Mouse (Mus musculus) forebrain, embryonic 11.5 days (tissue): Measurements from ENCODE around the gene Itpr1. TPM values are rescaled to one million over a fixed set of nuclear protein-coding genes. Genes with fewer than 3 reads are reported as not detected.

Source experiments
- ATAC-seq: fragments of 200-750 bp; cut with Nextera tagmentation; replicated peaks from 2 replicates; pipeline ENCODE4 v1.8.0; 2017; ENCODE audit warnings: moderate TSS enrichment; ENCODE audit not compliant: low FRiP score
- DNase-seq: peaks from one replicate; pipeline ENCODE4 v3.0.0-alpha.2; 2017; ENCODE audit warnings: low spot score
- H3K27ac ChIP-seq: fragments of 300-500 bp; sonication (generic); 2 replicates; pipeline ENCODE4 v1.5.1; 2014; ENCODE audit warnings: low read depth, low read length
- H3K27me3 ChIP-seq: fragments of 300-500 bp; sonication (generic); 2 replicates; pipeline ENCODE4 v1.6.1; 2014; ENCODE audit warnings: mild to moderate bottlenecking, low read length, mixed read lengths; ENCODE audit not compliant: control insufficient read depth, insufficient read depth
- H3K36me3 ChIP-seq: fragments of 300-500 bp; sonication (generic); 2 replicates; pipeline ENCODE4 v1.6.1; 2014; ENCODE audit warnings: mild to moderate bottlenecking, low read length, moderate library complexity, mixed read lengths; ENCODE audit not compliant: control insufficient read depth, insufficient read depth
- H3K4me1 ChIP-seq: fragments of 300-500 bp; sonication (generic); replicated peaks from 2 replicates; pipeline ENCODE4 v1.6.1; 2014; ENCODE audit warnings: low read length, mixed read lengths; ENCODE audit not compliant: control insufficient read depth, insufficient read depth
- H3K4me2 ChIP-seq: fragments of 300-500 bp; sonication (generic); 2 replicates; pipeline ENCODE4 v1.6.1; 2014; ENCODE audit warnings: low read depth, mild to moderate bottlenecking, low read length, moderate library complexity, mixed read lengths; ENCODE audit not compliant: severe bottlenecking
- H3K4me3 ChIP-seq: fragments of 300-500 bp; sonication (generic); 2 replicates; pipeline ENCODE4 v1.5.1; 2014; ENCODE audit warnings: low read depth, low read length
- H3K9ac ChIP-seq: fragments of 300-500 bp; sonication (generic); 2 replicates; pipeline ENCODE4 v1.6.1; 2014; ENCODE audit warnings: low read length
- H3K9me3 ChIP-seq: fragments of 300-500 bp; sonication (generic); 2 replicates; pipeline ENCODE4 v1.6.1; 2016; ENCODE audit warnings: low read length, mixed read lengths; ENCODE audit not compliant: control insufficient read depth
- WGBS: fragments of 180-500 bp; shearing (Covaris S2); extraction: QIAGEN DNeasy Blood & Tissue Kit; methylation state at CpG from one replicate; pipeline ENCODE4 v1.1.7; 2014; 5-methylcytosine and 5-hydroxymethylcytosine counted together
- polyA plus RNA-seq: library from polyadenylated mRNA; unstranded; fragments of >200 nt; fragmentation: Nextera tagmentation; extraction: Ambion mirVana; gene quantifications from 2 replicates; pipeline ENCODE4 v1.2.1, GENCODE M21; 2014

Gene Itpr1
- polyA plus RNA-seq, 1 experiment from 2014 or later = 8.1 TPM

DNA sequence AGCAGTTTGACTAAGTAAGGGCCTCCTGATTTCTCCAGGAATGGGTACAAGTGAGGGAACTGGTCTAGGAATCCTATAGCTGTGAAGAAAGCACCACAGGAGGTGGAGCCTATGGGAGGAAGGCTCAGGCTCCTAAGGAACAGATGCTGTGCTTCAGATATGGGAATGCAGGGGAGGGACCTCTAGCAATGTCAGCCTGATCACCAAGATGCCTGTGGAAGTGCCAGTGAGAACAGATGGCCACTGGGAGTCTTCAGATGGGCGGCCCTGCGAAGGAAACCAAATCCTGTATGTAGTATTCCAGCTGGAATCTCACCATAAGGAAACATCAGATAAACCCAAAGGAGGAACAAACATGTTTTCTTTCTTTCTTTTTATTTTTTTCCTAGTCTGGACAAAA, 108.8 kb downstream of the Itpr1 start:
- no peaks in the 10 kb centered on the region for H3K4me1 ChIP-seq
- 88% methylated on average over 2 of the region's 2 CpGs for WGBS
- H3K27me3 ChIP-seq = no peaks in the 10 kb centered on the region
- no peak overlapping the region for H3K27ac ChIP-seq
- H3K36me3 ChIP-seq = no peaks in the 10 kb centered on the region
- no peak overlapping the region for H3K9ac ChIP-seq
- no peaks in the 10 kb centered on the region for H3K9me3 ChIP-seq
- ATAC-seq (no peak), DNase-seq (no peak)
- no peak overlapping the region for H3K4me3 ChIP-seq
- no peak overlapping the region for H3K4me2 ChIP-seq

DNA sequence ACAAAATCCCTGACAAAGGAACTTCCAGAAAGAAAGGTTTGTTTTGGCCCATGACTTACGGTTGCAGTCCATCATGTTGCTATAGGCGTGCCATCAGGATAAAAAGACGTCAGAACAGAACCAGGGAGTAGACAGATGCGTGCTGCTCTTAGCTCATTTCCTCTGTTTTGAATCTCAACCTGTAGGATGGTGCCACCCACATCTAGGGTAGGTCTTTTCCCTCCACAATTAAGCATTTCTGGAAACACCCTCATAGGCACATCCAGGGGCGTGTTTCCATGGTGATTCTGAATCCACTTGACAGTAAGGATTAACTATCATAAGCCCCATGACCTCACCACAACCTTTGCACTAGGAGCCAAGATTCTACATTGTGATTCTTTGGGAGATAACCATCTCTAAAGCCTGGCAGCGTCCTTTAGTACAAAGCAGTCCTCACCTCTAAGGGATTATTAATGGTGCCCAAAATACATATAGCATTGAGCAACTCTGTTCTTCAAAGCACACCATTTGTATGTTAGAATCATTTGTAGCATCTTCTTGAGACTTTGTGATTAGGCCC, 111.6 kb downstream of the Itpr1 start:
- H3K4me2 ChIP-seq = no peak overlapping the region
- no peak for DNase-seq
- no peak overlapping the region for H3K4me3 ChIP-seq
- ATAC-seq = no peak
- H3K4me1 ChIP-seq = no peaks in the 10 kb centered on the region
- H3K27me3 ChIP-seq = no peaks in the 10 kb centered on the region
- WGBS = 82% methylated on average over 6 of the region's 6 CpGs
- no peaks in the 10 kb centered on the region for H3K9me3 ChIP-seq
- H3K27ac ChIP-seq = no peak overlapping the region
- no peak overlapping the region for H3K9ac ChIP-seq
- H3K36me3 ChIP-seq = no peaks in the 10 kb centered on the region

DNA sequence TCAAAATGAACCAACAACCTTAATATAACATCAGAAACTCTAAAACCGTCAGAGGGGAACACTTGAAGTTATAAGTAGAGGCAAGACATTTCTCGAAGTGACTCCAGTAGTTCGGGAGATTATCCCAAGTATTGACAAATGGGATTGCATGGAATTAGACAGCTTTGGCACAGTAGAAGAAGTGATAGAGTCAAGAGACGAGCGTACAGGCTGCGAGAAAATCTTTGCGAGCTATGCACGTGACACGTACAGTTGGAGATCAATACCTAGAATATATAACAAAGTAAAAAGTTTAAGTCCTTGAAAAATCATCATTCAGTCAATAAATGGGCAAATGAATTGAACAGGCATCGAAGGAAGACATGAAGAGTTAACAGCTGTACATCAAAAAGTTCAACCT, 112.5 kb downstream of the Itpr1 start:
- H3K36me3 ChIP-seq = no peaks in the 10 kb centered on the region

GRCm38 (mm10) chr6:108325948-108326411, 113.1 kb downstream of the Itpr1 start:
- WGBS = 96% methylated on average over 12 of the region's 12 CpGs

More for the DNA sequence above, 112.5 kb downstream of the Itpr1 start:
- no peak overlapping the region for H3K4me2 ChIP-seq
- H3K9ac ChIP-seq = no peak overlapping the region
- 95% methylated on average over 10 of the region's 10 CpGs for WGBS
- no peak overlapping the region for H3K27ac ChIP-seq
- ATAC-seq = no peak
- no peaks in the 10 kb centered on the region for H3K27me3 ChIP-seq
- DNase-seq = no peak
- no peaks in the 10 kb centered on the region for H3K4me1 ChIP-seq
- no peaks in the 10 kb centered on the region for H3K9me3 ChIP-seq
- no peak overlapping the region for H3K4me3 ChIP-seq

DNA sequence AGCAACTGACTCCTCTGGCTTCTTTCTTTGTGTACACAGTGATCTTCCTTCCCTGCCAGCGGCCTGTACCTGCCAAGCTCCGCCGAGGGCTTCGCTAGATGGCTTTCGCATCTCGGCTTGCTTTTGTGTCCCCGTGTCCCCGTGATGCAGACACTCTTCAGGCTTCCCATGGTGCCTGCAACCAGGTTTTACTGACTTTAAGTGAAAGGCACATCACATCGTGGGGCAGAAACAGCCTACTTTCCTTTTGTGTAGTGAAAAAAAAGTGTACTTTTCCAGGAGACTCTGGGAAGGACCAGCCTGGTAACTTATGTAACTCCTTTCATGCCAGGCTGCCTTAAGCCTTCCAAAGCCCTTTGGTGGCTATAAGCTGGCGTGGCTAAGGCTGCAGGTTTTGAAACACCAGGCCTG, 113.9 kb downstream of the Itpr1 start:
- WGBS = 79% methylated on average over 10 of the region's 10 CpGs
- H3K36me3 ChIP-seq = no peaks in the 10 kb centered on the region
- H3K4me3 ChIP-seq = no peak overlapping the region
- no peaks in the 10 kb centered on the region for H3K9me3 ChIP-seq
- H3K4me2 ChIP-seq = no peak overlapping the region
- H3K27ac ChIP-seq = no peak overlapping the region
- ATAC-seq (no peak), DNase-seq (no peak)
- H3K4me1 ChIP-seq = no peaks in the 10 kb centered on the region
- no peaks in the 10 kb centered on the region for H3K27me3 ChIP-seq
- no peak overlapping the region for H3K9ac ChIP-seq

More at GRCm38 (mm10) chr6:108325948-108326411, 113.1 kb downstream of the Itpr1 start:
- no peaks in the 10 kb centered on the region for H3K4me1 ChIP-seq
- no peaks in the 10 kb centered on the region for H3K9me3 ChIP-seq
- H3K4me2 ChIP-seq = no peak overlapping the region
- no peaks in the 10 kb centered on the region for H3K36me3 ChIP-seq
- H3K4me3 ChIP-seq = no peak overlapping the region
- H3K27ac ChIP-seq = no peak overlapping the region
- no peak for DNase-seq
- H3K27me3 ChIP-seq = no peaks in the 10 kb centered on the region
- no peak overlapping the region for H3K9ac ChIP-seq
- no peak for ATAC-seq

- Histone ChIP-seq H3K4me2 (no peak overlapping the region), H3K4me1 (no peaks in the 10 kb centered on the region), H3K9ac (no peak overlapping the region), H3K27ac (no peak overlapping the region), H3K27me3 (no peaks in the 10 kb centered on the region), H3K36me3 (no peaks in the 10 kb centered on the region), H3K4me3 (no peak overlapping the region), H3K9me3 (no peaks in the 10 kb centered on the region)
- DNase-seq = no peak
- no peak for ATAC-seq
- 81% methylated on average over 6 of the region's 6 CpGs for WGBS
These were observed 114.7 kb downstream of the Itpr1 start for GRCm38 (mm10) chr6:108327561-108327960.

GRCm38 (mm10) chr6:108328296-108328695, 115.4 kb downstream of the Itpr1 start:
- WGBS = 85% methylated on average over 7 of the region's 7 CpGs
- Histone ChIP-seq H3K27me3 (no peaks in the 10 kb centered on the region), H3K36me3 (no peaks in the 10 kb centered on the region), H3K4me3 (no peak overlapping the region), H3K4me1 (no peaks in the 10 kb centered on the region), H3K4me2 (no peak overlapping the region), H3K27ac (no peak overlapping the region), H3K9ac (no peak overlapping the region), H3K9me3 (no peaks in the 10 kb centered on the region)
- DNase-seq = no peak
- ATAC-seq = no peak

- DNase-seq = no peak
- Histone ChIP-seq H3K36me3 (no peaks in the 10 kb centered on the region), H3K27me3 (no peaks in the 10 kb centered on the region), H3K27ac (no peak overlapping the region), H3K4me2 (no peak overlapping the region), H3K4me1 (no peaks in the 10 kb centered on the region), H3K9me3 (no peaks in the 10 kb centered on the region), H3K4me3 (no peak overlapping the region), H3K9ac (no peak overlapping the region)
- 81% methylated on average over 8 of the region's 8 CpGs for WGBS
- no peak for ATAC-seq
These were observed 117.6 kb downstream of the Itpr1 start for GRCm38 (mm10) chr6:108330461-108330860.

DNA sequence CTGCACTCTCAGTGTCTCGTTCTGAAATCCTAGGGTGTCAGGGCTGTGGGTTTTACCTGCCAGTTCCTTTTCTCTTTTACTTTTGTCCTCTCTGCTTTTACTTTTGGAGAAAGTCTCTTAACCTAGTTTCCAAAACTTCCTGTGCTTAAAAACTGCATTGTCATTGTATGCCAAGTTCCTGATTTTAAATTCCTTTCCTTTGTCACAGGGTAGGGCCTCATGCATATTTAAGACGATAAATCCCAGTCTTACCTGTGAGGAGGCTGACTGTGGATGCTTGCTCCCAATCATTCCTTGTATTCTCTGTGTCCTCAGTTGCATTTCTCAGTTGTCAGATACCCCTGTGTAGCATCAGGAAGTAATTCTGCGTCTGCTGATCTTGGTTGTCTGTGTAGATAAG, 118.4 kb downstream of the Itpr1 start:
- Histone ChIP-seq H3K36me3 (no peaks in the 10 kb centered on the region), H3K27me3 (no peaks in the 10 kb centered on the region), H3K4me1 (no peaks in the 10 kb centered on the region), H3K9ac (no peak overlapping the region), H3K9me3 (no peaks in the 10 kb centered on the region), H3K27ac (no peak overlapping the region), H3K4me2 (no peak overlapping the region), H3K4me3 (no peak overlapping the region)
- 80% methylated on average over 3 of the region's 3 CpGs for WGBS
- ATAC-seq (no peak), DNase-seq (no peak)
